Mouse (Mus musculus): ENCODE data around the gene Enthd1.

GRCm38 (mm10) chr15:80430324-80430723 is 134.6 kb downstream of the Enthd1 start:
- TF ChIP-seq CTCF (conservative IDR thresholded peaks at IDR 0.05; ENCODE audit: low read length) (no peak), POU5F1 (IDR thresholded peaks at IDR 0.05; ENCODE audit: borderline replicate concordance, low read length) (no peak)
